Mouse (Mus musculus): ENCODE measurements at regions not wholly inside any gene's neighbourhood (a gene's known extent, or its start where the extent isn't known, plus 50 kb on each side); places are given as distances from the start of the nearest gene placed in this dataset.

DNA sequence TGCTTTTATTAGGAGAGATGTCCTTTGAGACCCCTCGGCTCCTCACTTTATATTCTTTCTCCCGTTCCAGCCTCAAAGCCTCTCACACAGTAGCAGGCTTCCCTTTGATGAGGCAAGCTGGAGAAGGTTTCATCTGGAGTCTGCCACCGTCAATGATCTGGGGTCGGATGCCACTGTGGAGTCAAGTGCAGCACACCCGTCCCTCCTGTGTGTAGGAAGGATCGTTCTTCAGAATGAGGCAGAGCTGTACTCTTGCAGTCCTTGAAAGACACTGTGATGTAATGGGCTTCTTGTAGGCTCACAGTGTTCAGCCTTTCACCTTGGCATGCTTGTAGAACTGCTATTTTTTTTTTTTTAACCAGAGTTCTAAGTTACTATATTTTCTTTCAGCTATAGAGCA, 203.7 kb upstream of the Fbxl4 start:
- no peak for TF ChIP-seq POLR2A (IDR thresholded peaks at IDR 0.05; ENCODE audit: control insufficient read depth in 1 of 2, insufficient read depth in 1 of 2, low read depth in 1 of 2, low read length in 2 of 2, poor library complexity in 1 of 2)
- TF ChIP-seq EP300 (IDR thresholded peaks at IDR 0.05; ENCODE audit: low read depth in 1 of 2, low read length in 2 of 2): no peak

Data from MEL (cell line).